Mouse (Mus musculus): ENCODE measurements at regions not wholly inside any gene's neighbourhood (a gene's known extent, or its start where the extent isn't known, plus 50 kb on each side); places are given as distances from the start of the nearest gene placed in this dataset.

- DNase-seq = peak; percentile 10
Measured at GRCm38 (mm10) chr14:85095631-85096030, 652.3 kb downstream of the Pcdh17 start.

GRCm38 (mm10) chr14:85097077-85097476, 653.7 kb downstream of the Pcdh17 start:
- peak; percentile 23 for DNase-seq

Data from embryo, embryonic 11 days (tissue).